Mouse (Mus musculus): ENCODE measurements around the gene Homer3.

Homer3 gene

DNA sequence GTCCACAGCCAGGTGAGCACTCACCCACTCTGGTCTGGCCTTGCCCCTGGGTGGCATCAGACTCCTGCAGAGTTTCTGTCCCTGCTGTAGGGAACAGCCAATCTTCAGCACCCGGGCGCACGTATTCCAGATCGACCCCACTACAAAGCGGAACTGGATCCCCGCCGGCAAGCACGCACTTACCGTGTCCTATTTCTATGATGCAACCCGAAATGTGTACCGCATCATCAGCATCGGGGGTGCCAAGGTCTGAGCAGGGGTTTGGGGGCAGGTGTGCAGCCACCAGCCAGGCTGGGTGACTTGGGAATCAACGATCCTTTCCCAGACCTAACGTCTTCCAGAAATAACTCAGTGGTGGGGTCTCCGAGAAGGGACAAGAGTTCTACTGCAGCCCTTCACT, 2.7 kb downstream of the Homer3 start:
- DNase-seq = no peak

DNA sequence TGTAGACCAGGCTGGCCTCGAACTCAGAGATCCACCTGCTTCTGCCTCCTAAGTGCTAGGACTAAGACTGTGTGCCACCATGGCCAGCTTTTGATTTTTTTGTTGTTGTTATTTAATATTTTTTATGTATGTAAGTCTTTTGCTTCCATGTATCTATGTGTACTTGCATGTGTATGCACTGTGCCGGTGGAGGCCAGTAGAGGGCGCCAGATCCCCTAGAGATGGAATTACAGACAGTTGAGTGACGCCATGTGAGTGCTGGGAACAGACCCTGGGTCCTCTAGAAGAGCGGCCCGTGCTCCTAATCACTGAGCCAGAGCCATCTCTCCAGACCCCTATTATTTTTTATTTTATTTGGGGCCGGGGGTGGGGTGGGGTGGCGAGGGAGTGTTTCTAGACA, 4.1 kb downstream of the Homer3 start:
- DNase-seq = peak in 1 of 2 experiments; percentile 37

DNA sequence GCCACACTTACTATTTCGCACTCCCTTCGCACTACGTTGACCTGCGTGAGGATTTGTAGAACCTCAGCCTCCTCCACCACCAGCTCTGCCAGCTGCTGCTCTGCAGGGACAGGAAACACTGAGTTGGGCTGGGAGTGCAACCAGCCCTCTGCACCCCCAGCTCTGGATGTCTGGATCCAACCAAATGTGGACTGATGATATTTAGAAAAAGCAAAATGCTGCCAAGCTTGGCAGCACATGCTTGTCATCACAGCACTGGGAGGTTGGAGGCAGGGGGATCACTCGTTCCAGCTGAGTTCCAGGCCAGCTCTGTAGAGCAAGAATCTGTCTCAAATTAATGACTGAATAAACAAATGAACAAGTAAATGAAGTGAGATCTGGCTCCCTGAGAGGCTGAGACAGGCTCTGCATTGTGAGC, 11.4 kb downstream of the Homer3 start:
- DNase-seq = no peak

DNA sequence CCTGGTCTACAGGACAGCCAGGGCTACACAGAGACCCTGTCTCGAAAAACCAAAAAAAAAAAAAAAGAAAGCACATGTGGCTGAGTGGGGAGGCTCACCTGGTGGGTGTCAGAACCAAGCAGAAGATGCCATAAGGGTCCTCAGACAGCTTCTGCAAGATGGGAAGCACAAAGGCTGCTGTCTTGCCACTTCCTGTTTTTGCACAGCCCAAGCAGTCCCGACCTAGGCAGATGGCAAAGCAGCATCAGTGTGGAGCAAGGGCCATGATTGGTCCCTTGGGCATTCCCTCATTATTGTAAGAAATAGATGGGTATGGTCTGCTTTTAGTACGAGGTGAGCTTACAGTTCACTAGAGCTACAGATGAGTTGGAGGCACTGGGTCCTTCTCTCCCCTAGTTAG, 18.3 kb downstream of the Homer3 start:
- no peak for DNase-seq

DNA sequence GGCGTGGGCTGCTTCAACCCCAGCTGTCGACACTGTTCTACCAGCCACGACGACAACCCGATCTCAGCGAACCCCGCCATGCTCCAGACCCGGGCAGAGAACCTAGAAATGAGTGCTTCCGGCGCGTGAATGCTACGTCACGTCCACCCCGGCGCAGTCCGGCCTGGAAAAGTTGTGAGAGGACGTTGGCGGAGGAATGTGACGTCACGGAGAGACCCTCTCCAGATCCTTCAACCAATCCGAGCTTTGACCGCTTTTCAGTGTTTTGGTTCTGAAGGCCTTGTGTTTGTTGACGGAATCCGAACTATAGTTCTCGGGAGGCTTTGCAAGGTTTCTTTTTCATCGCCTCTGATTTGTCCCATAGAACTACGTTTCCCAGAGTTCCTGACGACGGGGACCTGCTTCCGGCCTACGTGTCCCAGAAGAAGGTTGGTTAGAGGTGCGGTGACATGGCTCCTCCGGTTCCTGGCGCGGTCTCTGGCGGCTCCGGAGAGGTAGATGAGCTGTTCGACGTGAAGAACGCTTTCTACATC, 19.8 kb downstream of the Homer3 start, which contains the start of the genes Ddx49 and Cope:
TSS of gene Ddx49 (minus strand) at position 132 of the 533 bp plus-strand sequence.
TSS of gene Cope (plus strand) at position 161 of the 533 bp plus-strand sequence.
- DNase-seq = peak; percentile 96

DNA sequence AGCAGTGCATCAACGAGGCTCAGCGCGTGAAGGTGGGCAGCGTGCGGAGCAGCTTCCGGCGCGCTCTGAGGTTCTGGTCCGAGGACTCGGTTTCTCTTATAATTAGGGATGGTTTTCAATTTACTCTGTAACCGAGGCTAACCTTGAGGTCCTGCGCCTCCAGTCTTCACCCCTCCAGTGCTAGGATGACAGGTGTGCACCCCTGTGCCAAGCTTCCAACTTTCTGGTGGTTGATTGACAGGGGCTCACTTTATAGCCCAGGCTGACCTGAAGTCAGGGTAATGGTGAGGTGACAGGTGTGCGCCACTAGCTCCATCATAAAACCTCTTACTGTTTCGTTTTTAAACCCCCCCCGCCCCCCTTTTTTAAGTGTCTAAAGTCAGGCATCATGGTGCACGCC, 20.3 kb downstream of the Homer3 start:
- no peak for DNase-seq

DNA sequence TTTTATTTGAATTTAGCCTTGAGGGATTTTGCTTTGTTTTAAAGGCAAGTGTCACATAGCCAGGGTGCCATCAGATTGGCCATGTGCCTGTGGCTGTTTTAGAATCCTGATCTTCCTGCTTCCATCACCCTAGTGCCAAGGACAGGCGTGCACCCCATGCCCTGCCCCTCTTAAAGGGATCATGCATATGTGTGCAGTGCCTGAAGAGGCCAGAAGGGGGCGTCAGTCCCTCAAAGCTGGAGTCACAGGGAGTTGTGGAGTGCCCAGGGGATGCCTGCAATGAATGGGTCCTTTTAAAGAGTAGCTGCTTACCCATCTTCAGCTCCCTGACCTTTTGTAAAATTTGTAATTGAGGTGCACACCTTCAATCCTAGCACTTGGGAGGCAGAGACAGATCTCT, 26.7 kb downstream of the Homer3 start:
- peak in 1 of 2 experiments; percentile 50 for DNase-seq

DNA sequence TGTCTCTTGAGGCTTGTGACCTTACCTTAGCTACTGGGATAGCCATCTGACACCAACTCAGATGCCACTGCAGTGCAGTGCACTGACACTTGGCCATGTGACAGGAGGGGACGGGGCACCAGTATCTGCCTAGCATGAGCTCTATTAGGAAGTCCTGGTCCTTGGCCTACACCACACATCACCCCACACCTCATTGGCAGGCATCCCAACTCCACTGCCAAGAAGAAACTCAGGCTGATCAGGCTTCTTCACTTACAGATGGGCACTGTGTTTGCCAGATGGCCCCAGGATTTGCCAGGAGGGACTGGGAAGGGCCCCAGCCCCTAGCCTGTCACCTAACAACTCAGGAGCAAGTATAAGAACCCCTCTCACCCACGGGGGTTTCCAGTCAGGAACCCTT, 30.8 kb downstream of the Homer3 start:
- no peak for DNase-seq

DNA sequence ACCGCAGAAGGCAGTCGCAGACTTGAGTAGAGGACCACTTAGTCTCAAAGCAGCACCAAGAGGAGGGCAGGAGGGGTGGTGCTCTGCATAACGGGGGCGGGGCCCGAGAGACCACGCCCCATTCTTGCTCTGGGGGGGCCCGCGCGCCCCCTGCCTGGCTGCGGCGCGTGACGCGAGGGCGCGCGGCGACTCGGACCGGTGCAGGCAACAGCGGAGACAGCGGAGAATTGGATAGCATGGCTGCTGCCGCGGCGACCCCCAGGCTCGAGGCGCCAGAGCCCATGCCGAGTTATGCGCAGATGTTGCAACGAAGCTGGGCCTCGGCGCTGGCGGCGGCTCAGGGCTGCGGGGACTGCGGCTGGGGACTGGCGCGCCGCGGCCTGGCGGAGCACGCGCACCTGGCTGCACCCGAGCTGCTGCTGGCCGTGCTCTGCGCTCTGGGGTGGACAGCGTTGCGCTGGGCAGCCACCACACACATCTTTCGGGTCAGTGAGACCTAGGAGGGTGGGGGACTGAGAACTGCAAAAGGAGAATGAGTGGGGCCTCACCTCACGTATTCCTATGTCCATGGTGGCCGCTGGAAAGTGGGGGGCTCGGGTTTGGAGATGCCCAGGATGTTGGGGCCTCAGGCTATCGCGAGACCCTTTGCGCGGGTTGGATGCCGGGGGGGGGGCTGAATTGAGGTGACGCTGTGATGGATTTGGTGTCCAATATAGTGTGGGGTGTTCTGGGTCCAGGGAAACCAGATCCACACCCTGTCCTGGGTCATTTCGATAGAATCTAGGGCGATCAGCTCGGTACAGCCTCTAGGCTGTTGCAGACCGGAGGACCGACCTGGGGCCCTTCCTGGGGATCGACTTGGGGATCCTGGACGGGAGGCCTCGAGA, 33.2 kb downstream of the Homer3 start, which contains the start of gene Cers1:
TSS of gene Cers1 (plus strand) at position 152 of the 887 bp plus-strand sequence.
- DNase-seq = peak; percentile 30 to 60

DNA sequence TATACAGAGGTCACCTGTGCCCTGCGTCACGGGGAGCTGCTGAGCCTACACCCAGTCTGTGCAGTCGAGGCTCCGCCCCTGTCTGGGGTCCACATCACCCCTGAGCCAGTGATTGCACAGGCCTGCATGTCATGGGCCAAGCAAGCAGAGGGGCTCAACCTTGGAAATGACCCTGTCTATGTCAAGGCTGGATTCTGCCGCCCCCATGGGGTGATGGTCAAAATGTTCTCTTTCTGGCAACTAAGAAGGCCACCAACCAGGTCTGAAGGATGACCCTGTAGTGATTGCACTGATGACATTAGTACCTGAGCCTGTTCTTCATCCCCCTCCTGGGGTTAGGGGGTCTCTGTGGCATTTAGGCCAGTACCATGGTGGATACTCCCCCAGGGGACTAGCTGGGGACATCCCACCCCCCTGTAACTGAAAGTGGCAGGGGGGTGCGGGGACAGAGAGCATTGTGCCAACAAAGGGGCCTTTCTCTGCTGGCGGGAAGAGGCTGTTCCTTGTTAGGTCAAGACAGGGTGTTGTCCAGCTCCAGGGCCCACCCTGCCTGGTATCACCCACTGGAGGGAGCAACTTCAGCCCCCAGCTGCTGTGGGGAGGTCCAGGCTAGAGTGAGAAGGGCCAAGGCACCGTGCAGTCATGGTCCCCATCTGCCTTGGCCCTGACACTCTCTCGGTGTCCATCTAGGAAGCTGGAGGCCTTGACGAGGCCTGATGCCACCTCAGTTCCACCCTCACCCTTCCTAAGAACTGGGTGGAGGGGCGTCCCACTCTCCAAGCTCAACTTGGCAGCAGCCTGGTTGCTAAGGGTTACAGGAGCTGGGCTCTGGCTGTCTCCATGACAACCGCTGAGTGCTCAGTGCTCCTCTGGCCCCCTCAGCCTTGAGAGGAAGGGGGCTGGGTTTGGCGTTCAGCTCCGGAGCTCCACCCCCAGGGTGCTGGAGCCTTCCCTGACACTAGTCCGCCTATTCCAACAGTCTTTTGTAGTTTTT, 34.2 kb downstream of the Homer3 start:
- DNase-seq = peak in 1 of 2 experiments; percentile 16

DNA sequence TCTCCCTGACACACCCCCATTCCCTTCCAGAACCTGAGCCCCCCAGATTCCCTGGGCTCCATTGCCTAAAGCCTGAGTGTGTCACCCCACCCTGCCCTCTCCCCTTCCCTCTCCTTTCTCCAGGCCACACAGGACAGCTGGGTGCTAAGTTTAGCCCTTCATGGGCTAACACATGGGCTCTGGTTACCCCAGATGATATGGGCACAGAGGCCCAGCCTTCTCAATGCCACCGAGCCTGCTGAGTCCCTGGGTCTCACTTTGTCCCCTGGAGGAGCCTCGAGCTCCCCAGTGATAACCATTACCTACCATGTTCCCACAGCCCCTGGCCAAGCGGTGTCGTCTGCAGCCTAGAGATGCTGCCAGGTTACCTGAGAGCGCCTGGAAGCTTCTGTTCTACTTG, 35.2 kb downstream of the Homer3 start:
- DNase-seq = no peak

DNA sequence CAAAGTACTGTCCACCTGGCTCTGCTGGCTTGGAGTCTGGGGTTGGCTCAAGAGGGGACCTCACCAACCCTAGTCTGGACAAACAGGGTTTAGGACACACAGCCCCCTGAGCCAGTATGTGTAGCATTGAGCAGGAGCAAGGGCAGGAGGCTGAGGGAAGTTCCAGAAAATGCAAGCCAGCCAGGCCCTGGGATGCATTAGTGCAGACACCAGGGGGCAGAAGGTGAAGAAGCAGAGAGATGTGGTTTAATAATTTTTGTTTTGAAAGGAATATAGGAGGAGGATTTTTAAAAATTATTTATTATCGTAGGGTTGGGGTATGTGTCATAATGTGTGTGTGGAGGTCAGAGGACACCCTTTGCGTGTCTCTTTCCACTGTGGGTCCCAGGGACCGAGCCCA, 41.1 kb downstream of the Homer3 start:
- DNase-seq = no peak

DNA sequence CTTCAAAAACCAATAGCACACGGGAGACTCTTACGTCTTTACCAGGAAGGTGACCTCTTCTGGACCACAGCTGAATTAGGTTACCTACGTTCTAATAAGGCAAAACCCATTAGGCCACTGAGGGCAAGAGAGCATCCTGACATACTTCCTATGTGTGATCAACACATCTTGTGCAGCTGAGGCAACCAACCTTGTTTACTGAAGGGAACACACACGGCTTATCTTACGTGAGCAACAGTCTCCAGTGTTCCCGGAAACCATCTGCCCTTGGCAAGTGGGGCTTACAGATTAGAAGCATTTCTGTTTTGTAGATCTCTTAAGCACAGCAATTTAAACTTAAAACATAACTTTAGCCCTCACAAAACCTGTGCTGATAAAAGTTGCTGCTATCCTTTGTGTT, 44.9 kb downstream of the Homer3 start:
- DNase-seq = no peak

DNA sequence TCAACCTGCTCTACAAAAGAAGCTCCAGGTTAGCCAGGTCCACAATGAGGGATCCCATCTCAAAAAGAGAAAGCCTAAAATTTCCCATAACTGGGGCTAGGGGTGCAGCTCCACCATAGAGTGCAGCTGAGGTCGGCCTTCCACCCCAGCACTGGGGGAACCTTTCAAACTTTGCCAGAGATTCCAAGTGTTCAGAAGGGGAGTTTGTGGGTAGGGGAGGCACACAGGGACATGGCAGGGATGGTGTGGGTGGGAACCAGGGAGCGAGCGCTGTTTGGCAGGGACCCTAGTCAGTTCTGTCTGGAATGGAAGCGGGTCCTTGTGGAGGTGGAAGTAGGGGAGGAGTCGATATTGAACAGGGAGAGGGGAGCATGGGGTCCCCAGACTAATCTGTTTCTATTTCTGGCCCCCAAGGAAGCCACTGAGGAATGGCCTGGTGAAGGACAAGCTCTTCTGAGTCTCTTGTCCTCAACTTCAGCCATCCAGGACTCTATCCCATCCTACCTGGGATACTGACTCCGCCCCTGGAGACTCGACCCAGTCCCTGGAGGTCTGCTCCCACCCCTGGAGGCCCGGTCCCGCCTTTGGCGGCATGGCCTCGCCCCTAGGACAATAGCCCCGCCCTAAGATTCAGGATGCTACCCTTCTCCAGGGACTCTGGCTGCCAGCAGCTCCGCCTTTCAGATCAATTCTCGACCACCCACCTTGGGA, 46.7 kb downstream of the Homer3 start, which contains the start of gene Gdf1:
TSS of gene Gdf1 (plus strand) at position 694 of the 711 bp plus-strand sequence.
- DNase-seq = no peak

DNA sequence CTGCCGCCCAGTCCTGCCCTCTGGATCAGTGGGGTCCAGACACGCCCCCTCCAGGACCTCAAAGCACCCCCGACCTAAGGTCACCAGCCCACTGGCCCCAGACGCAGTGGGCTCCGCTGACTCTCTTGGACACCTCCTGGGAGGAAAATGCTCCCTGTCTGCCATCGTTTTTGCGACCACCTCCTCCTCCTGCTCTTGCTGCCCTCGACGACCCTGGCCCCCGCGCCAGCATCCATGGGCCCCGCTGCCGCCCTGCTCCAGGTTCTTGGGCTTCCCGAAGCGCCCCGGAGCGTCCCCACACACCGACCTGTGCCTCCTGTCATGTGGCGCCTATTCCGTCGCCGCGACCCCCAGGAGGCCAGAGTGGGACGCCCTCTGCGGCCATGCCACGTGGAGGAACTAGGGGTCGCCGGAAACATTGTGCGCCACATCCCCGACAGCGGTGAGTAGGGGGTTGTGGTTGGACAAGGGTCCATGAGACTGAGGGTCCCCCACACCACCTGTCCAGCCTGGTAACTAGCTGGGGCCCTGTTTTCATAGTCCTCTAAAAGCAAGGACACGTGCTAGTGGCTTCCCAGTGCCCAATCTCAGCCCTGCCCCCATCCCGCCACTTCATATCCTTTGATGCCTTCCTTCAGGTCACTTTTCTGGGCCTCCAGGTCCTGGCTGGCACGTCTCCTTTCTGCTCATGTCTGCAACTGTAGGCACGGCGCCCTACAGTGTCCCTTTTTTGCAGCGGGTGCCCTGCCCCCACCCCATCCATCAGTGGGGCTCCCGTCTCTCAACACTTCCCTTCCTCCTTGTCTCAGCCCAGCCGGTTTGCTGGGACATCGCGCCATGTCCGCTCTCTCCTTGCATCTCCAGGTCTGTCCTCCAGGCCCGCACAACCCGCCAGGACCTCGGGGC, 47.5 kb downstream of the Homer3 start:
- no peak for DNase-seq

DNA sequence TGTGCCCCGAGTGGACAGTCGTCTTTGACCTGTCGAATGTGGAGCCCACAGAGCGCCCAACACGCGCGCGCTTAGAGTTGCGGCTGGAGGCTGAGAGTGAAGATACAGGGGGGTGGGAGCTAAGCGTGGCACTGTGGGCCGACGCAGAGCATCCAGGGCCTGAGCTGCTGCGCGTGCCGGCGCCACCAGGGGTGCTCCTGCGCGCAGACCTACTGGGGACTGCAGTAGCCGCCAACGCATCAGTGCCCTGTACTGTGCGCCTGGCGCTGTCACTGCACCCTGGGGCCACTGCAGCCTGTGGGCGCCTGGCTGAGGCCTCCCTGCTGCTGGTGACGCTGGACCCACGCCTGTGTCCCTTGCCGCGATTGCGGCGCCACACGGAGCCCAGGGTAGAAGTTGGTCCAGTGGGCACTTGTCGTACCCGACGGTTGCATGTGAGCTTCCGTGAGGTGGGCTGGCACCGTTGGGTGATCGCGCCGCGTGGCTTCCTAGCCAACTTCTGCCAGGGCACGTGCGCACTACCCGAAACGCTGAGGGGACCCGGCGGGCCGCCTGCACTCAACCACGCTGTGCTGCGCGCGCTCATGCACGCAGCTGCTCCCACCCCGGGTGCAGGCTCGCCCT, 48.2 kb downstream of the Homer3 start:
- DNase-seq = peak in 1 of 2 experiments; percentile 64

DNA sequence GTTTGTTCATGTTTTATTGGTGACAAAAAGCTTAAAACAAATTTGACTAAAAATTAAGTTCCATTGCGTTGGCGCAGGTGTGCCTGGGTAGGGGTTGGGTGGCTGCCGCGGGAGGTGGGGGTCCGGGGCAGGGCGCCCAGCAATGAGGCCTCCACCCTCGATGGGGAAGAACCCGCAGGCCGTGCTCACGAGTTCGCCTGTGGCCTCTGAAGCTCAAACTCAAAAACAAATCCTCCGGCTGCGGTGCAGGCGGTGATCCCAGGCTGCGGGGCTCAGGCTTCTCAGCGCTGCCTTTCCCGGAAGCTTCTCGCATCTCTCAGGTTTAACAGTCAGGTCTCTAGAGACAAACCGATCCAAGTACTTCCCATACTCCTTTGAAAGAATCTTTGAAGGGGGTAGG, 48.9 kb downstream of the Homer3 start:
- DNase-seq = no peak

DNA sequence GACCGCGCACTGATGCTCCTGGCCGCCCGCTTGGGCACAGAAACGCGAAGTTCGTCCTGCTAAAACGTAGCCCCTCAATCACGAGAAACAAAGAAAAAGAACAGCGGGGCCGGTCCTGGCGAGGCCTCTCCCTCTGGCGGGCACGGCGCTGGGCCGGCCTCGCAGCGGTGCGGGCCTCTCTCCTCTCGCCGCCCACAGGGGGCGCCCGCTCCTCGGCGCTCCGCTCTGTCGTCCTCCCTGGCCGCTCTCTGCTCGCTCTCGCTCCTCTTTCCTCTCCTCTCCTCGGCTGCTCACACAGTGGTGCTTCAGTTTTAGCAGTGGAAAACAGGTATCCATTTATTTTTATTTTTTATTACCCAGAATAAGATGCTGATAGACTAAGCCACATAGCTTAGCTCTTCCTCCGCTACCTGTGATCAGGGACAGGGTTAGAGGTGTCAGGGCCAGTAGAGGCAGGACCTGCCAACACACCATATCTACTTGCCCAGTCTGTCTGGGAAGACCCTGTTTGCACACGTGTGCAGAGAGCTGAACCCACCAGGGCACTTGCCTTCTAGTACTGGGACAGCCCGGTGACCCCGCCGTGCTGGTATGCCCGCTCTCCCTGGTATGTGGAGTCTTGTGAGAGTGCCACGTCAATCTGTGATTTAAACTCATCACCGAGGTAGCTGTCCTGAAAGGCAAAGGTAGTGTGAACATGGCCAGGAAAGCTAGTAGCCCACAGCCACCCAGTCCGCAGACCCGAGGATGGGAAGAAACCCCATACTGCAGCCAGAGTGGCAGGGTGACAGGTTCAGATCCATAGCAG, 49.6 kb downstream of the Homer3 start:
- DNase-seq = peak in 1 of 2 experiments; percentile 77

DNA sequence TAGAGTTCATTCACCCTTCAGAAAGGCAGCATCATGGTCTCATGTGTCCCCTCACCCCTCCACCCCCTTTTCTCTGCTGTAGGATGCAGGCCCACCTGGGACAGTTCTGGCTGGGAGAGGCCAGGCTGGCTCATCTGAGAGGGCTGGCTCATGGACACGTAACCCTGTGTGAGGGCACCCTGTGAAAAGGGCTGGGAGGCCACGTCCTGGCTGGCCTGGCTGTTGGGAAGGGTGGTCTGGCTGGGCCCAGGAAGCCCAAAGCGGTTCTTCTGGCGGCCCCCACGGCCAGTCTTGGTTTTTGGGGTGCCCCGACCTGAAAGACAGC, 50.2 kb downstream of the Homer3 start:
- DNase-seq = no peak

DNA sequence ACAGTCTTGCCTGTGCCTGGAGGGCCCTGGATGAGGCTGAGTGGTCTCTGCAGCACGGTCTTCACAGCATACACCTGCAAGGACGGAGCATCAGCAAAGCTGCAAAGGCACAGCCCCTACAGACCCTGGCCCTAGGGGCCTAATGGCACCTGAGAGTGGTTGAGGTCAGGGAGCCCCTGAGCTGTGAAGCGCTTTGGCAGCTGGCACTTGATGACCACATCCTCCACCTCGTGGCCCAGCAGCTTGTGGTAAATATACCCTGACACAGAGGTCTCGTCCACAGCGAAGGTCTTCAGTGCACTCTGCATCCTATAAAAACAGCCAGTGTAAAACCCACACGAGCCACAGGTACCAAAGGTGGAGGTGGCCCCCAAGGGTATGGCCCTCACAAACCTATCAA, 56.3 kb downstream of the Homer3 start:
- no peak for DNase-seq

Measured in kidney, postnatal 36 days (tissue).